Mouse (Mus musculus): ENCODE data around the gene Cenpq. TPM values are rescaled to one million over a fixed set of nuclear protein-coding genes. Genes with fewer than 3 reads are reported as not detected.

Gene Cenpq
- total RNA-seq (2021) = 1 to 10 TPM; 3.8 to 4.4 TPM
- long read RNA-seq, experiment 1, partial matches to known transcripts = 0 of 4 reads
- long read RNA-seq, experiment 1, other reads (novel, unspliced or antisense) = 1 of 4 reads
- long read RNA-seq, experiment 2, transcript Cenpq-201 (9 exons, 1,942 nt) = major isoform, 12 of 14 reads
- long read RNA-seq, experiment 2, partial matches to known transcripts = 0 of 14 reads
- long read RNA-seq, experiment 2, other reads (novel, unspliced or antisense) = 2 of 14 reads

- Histone ChIP-seq H3K4me3 (peak within 1 kb of the TSS; percentile 76), H3K27ac (peak within 1 kb of the TSS; percentile 99)
- TF ChIP-seq CTCF (IDR thresholded peaks at IDR 0.05) = no peak
- DNase-seq = peak; percentile 99
- intact Hi-C loops (cut with DNase I) = no loop called here
Observed at GRCm38 (mm10) chr17:40934420-40935231, at the start of gene Cenpq, which contains the start of gene Mut. TSS of gene Cenpq (minus strand) at chr17:40935047. TSS of gene Mut (plus strand) at chr17:40934685.

GRCm38 (mm10) chr17:40977914-40978313 lies 43.1 kb upstream of the Cenpq start:
- H3K27ac ChIP-seq = no peak overlapping the region
- TF ChIP-seq CTCF (IDR thresholded peaks at IDR 0.05) = peak; percentile 29
- intact Hi-C loops (cut with DNase I) = loop anchor here (10.0 kb wide), 1 partner anchor 1627 kb away; no protein-coding TSS in a partner anchor
- H3K4me3 ChIP-seq = no peak overlapping the region
- DNase-seq = no peak

- H3K4me3 ChIP-seq = no peak overlapping the region
- intact Hi-C loops (cut with DNase I) = no loop called here
- no peak for TF ChIP-seq CTCF (IDR thresholded peaks at IDR 0.05)
- H3K27ac ChIP-seq = no peak overlapping the region
- no peak for DNase-seq
Observed at GRCm38 (mm10) chr17:40948518-40948917, 13.7 kb upstream of the Cenpq start.

GRCm38 (mm10) chr17:40933985-40934384 lies 862 bp downstream of the Cenpq start:
- intact Hi-C loops (cut with DNase I) = no loop called here
- no peak for TF ChIP-seq CTCF (IDR thresholded peaks at IDR 0.05)
- H3K4me3 ChIP-seq = peak overlapping the region; percentile 76
- DNase-seq = no peak
- H3K27ac ChIP-seq = peak overlapping the region; percentile 99

GRCm38 (mm10) chr17:40915499-40915898 lies 19.3 kb downstream of the Cenpq start:
- no peak for TF ChIP-seq CTCF (IDR thresholded peaks at IDR 0.05)
- intact Hi-C loops (cut with DNase I) = no loop called here
- no peak overlapping the region for H3K27ac ChIP-seq
- no peak overlapping the region for H3K4me3 ChIP-seq
- no peak for DNase-seq

GRCm38 (mm10) chr17:40914250-40914649 lies 20.6 kb downstream of the Cenpq start, which contains the start of gene Glyatl3:
TSS of gene Glyatl3 (minus strand) at chr17:40914350.
- Histone ChIP-seq H3K4me3 (no peak within 1 kb of the TSS), H3K27ac (no peak within 1 kb of the TSS)
- intact Hi-C loops (cut with DNase I) = no loop called here
- no peak for TF ChIP-seq CTCF (IDR thresholded peaks at IDR 0.05)
- no peak for DNase-seq

- Histone ChIP-seq H3K4me3 (peak overlapping the region; percentile 56), H3K27ac (no peak overlapping the region)
- peak; percentile 18 for DNase-seq
- no peak for TF ChIP-seq CTCF (IDR thresholded peaks at IDR 0.05)
- intact Hi-C loops (cut with DNase I) = no loop called here
Observed at GRCm38 (mm10) chr17:40904721-40905154, 30.1 kb downstream of the Cenpq start.

- no peak for DNase-seq
- Histone ChIP-seq H3K27ac (no peak overlapping the region), H3K4me3 (no peak overlapping the region)
- no peak for TF ChIP-seq CTCF (IDR thresholded peaks at IDR 0.05)
- intact Hi-C loops (cut with DNase I) = no loop called here
Observed at GRCm38 (mm10) chr17:40904056-40904597, 30.7 kb downstream of the Cenpq start.

GRCm38 (mm10) chr17:40903345-40903744 lies 31.5 kb downstream of the Cenpq start:
- no peak for TF ChIP-seq CTCF (IDR thresholded peaks at IDR 0.05)
- no peak overlapping the region for H3K4me3 ChIP-seq
- no peak for DNase-seq
- no peak overlapping the region for H3K27ac ChIP-seq
- intact Hi-C loops (cut with DNase I) = no loop called here

- TF ChIP-seq CTCF (IDR thresholded peaks at IDR 0.05) = no peak
- no peak for DNase-seq
- intact Hi-C loops (cut with DNase I) = loop anchor here (5.0 kb wide), 1 partner anchor 68 kb away; no protein-coding TSS in a partner anchor
- H3K27ac ChIP-seq = no peak overlapping the region
- H3K4me3 ChIP-seq = no peak overlapping the region
Observed at GRCm38 (mm10) chr17:40899783-40900363, 35.0 kb downstream of the Cenpq start.

GRCm38 (mm10) chr17:40896863-40897262 lies 38.0 kb downstream of the Cenpq start:
- DNase-seq = no peak
- H3K27ac ChIP-seq = no peak overlapping the region
- peak; percentile 70 for TF ChIP-seq CTCF (IDR thresholded peaks at IDR 0.05)
- no peak overlapping the region for H3K4me3 ChIP-seq
- intact Hi-C loops (cut with DNase I) = loop anchor here (5.0 kb wide), 1 partner anchor 65 kb away; no protein-coding TSS in a partner anchor

GRCm38 (mm10) chr17:40887849-40888536 lies 46.9 kb downstream of the Cenpq start:
- DNase-seq = no peak
- no peak for TF ChIP-seq CTCF (IDR thresholded peaks at IDR 0.05)
- H3K27ac ChIP-seq = no peak overlapping the region
- H3K4me3 ChIP-seq = no peak overlapping the region
- intact Hi-C loops (cut with DNase I) = no loop called here

Measured in gastrocnemius, adult 2 months (tissue).